Mouse (Mus musculus) ES-E14 (cell line): ENCODE results near the gene Slc39a9.

ENCODE experiments used
- HCFC1 ChIP-seq: IDR thresholded peaks from 2 replicates; pipeline ENCODE4 v1.6.1; 2012; ENCODE audit warnings: low read length, inconsistent platforms, borderline replicate concordance; ENCODE audit not compliant: insufficient read depth
- MAFK ChIP-seq: IDR thresholded peaks from 2 replicates; pipeline ENCODE4 v1.6.1; 2014; ENCODE audit warnings: mild to moderate bottlenecking, low read depth, low read length, inconsistent platforms; ENCODE audit not compliant: insufficient read depth
- ZNF384 ChIP-seq: IDR thresholded peaks from 2 replicates; pipeline ENCODE4 v1.6.1; 2012; ENCODE audit warnings: low read depth, low read length, inconsistent platforms

DNA sequence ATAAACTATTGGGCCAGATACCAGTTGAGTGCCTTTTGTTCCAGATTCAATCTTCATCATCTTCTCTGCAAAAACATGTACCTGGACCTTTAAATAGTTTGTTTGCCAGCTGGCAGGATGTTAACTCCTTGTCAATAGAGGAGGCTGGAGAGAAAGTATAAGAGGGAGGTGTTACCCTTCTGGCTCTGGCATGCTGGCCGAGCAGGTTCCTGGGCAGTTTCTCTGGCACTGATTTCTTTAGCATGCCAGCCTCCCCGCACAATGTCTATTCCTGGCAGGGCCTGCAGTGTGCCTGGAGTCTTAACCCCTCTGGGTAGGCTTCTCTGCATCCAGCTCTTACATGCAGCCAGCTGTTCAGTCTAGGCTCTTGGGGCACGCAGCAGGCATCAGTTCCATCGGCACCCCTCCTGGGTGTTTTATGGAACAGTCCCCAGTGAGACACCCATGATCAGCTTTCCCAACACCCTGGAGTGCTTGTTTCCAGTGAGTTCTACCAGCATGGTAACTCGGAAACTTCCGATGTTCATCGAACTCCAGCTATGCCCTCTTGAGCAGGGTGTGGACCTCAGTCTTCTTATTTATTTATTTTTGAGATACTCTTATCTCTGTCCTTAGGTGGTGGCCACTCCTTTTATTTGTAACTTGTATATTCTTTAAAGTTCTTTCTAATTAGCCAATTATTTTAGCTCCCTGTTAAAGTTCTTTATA lies 10.4 kb downstream of the Slc39a9 start:
- TF ChIP-seq ZNF384 (no peak), HCFC1 (no peak), MAFK (no peak)
